Mouse (Mus musculus) forebrain, embryonic 16.5 days (tissue): ENCODE data around the gene Ddit4. TPM values are rescaled to one million over a fixed set of nuclear protein-coding genes. Genes with fewer than 3 reads are reported as not detected.

Source experiments
- ATAC-seq: fragments of 200-750 bp; cut with Nextera tagmentation; 2 replicates; pipeline ENCODE4 v1.8.0; 2017; ENCODE audit warnings: mild to moderate bottlenecking, moderate library complexity
- H3K27ac ChIP-seq: fragments of 300-500 bp; sonication (generic); 2 replicates; pipeline ENCODE4 v1.5.1; 2014; ENCODE audit warnings: low read length, control low read depth
- H3K27me3 ChIP-seq: fragments of 300-500 bp; sonication (generic); replicated peaks from 2 replicates; pipeline ENCODE4 v1.6.1; 2014; ENCODE audit warnings: low read length; ENCODE audit not compliant: control insufficient read depth, insufficient read depth
- H3K36me3 ChIP-seq: fragments of 300-500 bp; sonication (generic); 2 replicates; pipeline ENCODE4 v1.6.1; 2014; ENCODE audit not compliant: control insufficient read depth, insufficient read depth
- H3K4me1 ChIP-seq: fragments of 300-500 bp; sonication (generic); replicated peaks from 2 replicates; pipeline ENCODE4 v1.6.1; 2014; ENCODE audit warnings: low read length; ENCODE audit not compliant: control insufficient read depth, insufficient read depth
- H3K4me2 ChIP-seq: fragments of 300-500 bp; sonication (generic); 2 replicates; pipeline ENCODE4 v1.6.1; 2014; ENCODE audit warnings: mild to moderate bottlenecking, low read length, control low read depth
- H3K4me3 ChIP-seq: fragments of 300-500 bp; sonication (generic); replicated peaks from 2 replicates; pipeline ENCODE4 v1.5.1; 2014; ENCODE audit warnings: mild to moderate bottlenecking, low read length, control low read depth
- H3K9ac ChIP-seq: fragments of 300-500 bp; sonication (generic); replicated peaks from 2 replicates; pipeline ENCODE4 v1.6.1; 2014; ENCODE audit warnings: low read depth, low read length, control low read depth
- H3K9me3 ChIP-seq: fragments of 300-500 bp; sonication (generic); 2 replicates; pipeline ENCODE4 v1.6.1; 2016; ENCODE audit warnings: low read length; ENCODE audit not compliant: control insufficient read depth
- WGBS: fragments of 180-500 bp; shearing (Covaris S2); extraction: QIAGEN DNeasy Blood & Tissue Kit; methylation state at CpG from one replicate; pipeline ENCODE4 v1.1.7; 2014; 5-methylcytosine and 5-hydroxymethylcytosine counted together
- polyA plus RNA-seq: library from polyadenylated mRNA; unstranded; fragments of >200 nt; fragmentation: Nextera tagmentation; extraction: Ambion mirVana; gene quantifications from 2 replicates; pipeline ENCODE4 v1.2.1, GENCODE M21; 2015

Gene Ddit4
- polyA plus RNA-seq, 1 experiment from 2014 or later, result 75.5 TPM

- peaks cover 36% of the 10 kb centered on the region for H3K4me1 ChIP-seq
- H3K4me3 ChIP-seq, result peak overlapping the region; percentile 18; the same call in 1 of the 2 replicates
- H3K4me2 ChIP-seq, result peak overlapping the region; percentile 47
- H3K9me3 ChIP-seq, result no peaks in the 10 kb centered on the region
- ATAC-seq, result no peak
- H3K27ac ChIP-seq, result peak overlapping the region; percentile 10; the same call in 1 of the 2 replicates
- no peaks in the 10 kb centered on the region for H3K27me3 ChIP-seq
- H3K9ac ChIP-seq, result peak overlapping the region; percentile 34
- WGBS, result 4% methylated on average over 4 of the region's 4 CpGs
- H3K36me3 ChIP-seq, result no peaks in the 10 kb centered on the region
These were observed 35.5 kb downstream of the Ddit4 start for GRCm38 (mm10) chr10:59916159-59916558.

- H3K4me2 ChIP-seq, result no peak overlapping the region
- no peak overlapping the region for H3K27ac ChIP-seq
- no peaks in the 10 kb centered on the region for H3K27me3 ChIP-seq
- ATAC-seq, result no peak
- H3K4me1 ChIP-seq, result peaks cover 30% of the 10 kb centered on the region
- no peak overlapping the region for H3K9ac ChIP-seq
- WGBS, result 92% methylated on average over 8 of the region's 8 CpGs
- no peaks in the 10 kb centered on the region for H3K36me3 ChIP-seq
- H3K4me3 ChIP-seq, result no peak overlapping the region
- H3K9me3 ChIP-seq, result no peaks in the 10 kb centered on the region
These were observed 36.3 kb downstream of the Ddit4 start for GRCm38 (mm10) chr10:59915196-59915962.

- ATAC-seq, result no peak
- H3K27me3 ChIP-seq, result no peaks in the 10 kb centered on the region
- H3K4me2 ChIP-seq, result peak overlapping the region; percentile 31
- no peaks in the 10 kb centered on the region for H3K9me3 ChIP-seq
- no peak overlapping the region for H3K27ac ChIP-seq
- no peaks in the 10 kb centered on the region for H3K36me3 ChIP-seq
- 6% methylated on average over 25 of the region's 25 CpGs for WGBS
- H3K4me1 ChIP-seq, result peaks cover 39% of the 10 kb centered on the region
- no peak overlapping the region for H3K4me3 ChIP-seq
- peak overlapping the region; percentile 56 for H3K9ac ChIP-seq
These were observed 40.0 kb downstream of the Ddit4 start for GRCm38 (mm10) chr10:59911561-59912198.

- H3K27me3 ChIP-seq, result no peaks in the 10 kb centered on the region
- H3K9me3 ChIP-seq, result no peaks in the 10 kb centered on the region
- no peak overlapping the region for H3K4me3 ChIP-seq
- H3K4me2 ChIP-seq, result no peak overlapping the region
- H3K36me3 ChIP-seq, result no peaks in the 10 kb centered on the region
- no peak overlapping the region for H3K9ac ChIP-seq
- ATAC-seq, result no peak
- whole genome bisulfite sequencing, result 43% methylated on average over 6 of the region's 6 CpGs
- peaks cover 33% of the 10 kb centered on the region for H3K4me1 ChIP-seq
- no peak overlapping the region for H3K27ac ChIP-seq
These were observed 40.5 kb downstream of the Ddit4 start for GRCm38 (mm10) chr10:59911091-59911490.

GRCm38 (mm10) chr10:59909357-59909847 lies 42.2 kb downstream of the Ddit4 start:
- no peaks in the 10 kb centered on the region for H3K27me3 ChIP-seq
- no peaks in the 10 kb centered on the region for H3K9me3 ChIP-seq
- ATAC-seq, result peak; percentile 32; the same call in 1 of the 2 replicates
- 7% methylated on average over 14 of the region's 14 CpGs for WGBS
- H3K4me2 ChIP-seq, result peak overlapping the region; percentile 25; the same call in 1 of the 2 replicates
- H3K27ac ChIP-seq, result no peak overlapping the region; the same call in 1 of the 2 replicates
- no peak overlapping the region for H3K4me3 ChIP-seq
- no peak overlapping the region for H3K9ac ChIP-seq
- H3K36me3 ChIP-seq, result no peaks in the 10 kb centered on the region
- peaks cover 30% of the 10 kb centered on the region for H3K4me1 ChIP-seq

- H3K9me3 ChIP-seq, result no peaks in the 10 kb centered on the region
- 54% methylated on average over 7 of the region's 7 CpGs for WGBS
- no peak for ATAC-seq
- H3K4me2 ChIP-seq, result no peak overlapping the region
- H3K27ac ChIP-seq, result no peak overlapping the region
- peaks cover 30% of the 10 kb centered on the region for H3K4me1 ChIP-seq
- H3K4me3 ChIP-seq, result no peak overlapping the region
- H3K36me3 ChIP-seq, result no peaks in the 10 kb centered on the region
- H3K9ac ChIP-seq, result no peak overlapping the region
- H3K27me3 ChIP-seq, result no peaks in the 10 kb centered on the region
These were observed 42.8 kb downstream of the Ddit4 start for GRCm38 (mm10) chr10:59908776-59909315.

GRCm38 (mm10) chr10:59907695-59908299 lies 43.8 kb downstream of the Ddit4 start:
- H3K9ac ChIP-seq, result peak overlapping the region; percentile 35
- peak; percentile 19 for ATAC-seq
- peaks cover 29% of the 10 kb centered on the region for H3K4me1 ChIP-seq
- no peak overlapping the region for H3K4me3 ChIP-seq
- no peaks in the 10 kb centered on the region for H3K9me3 ChIP-seq
- H3K4me2 ChIP-seq, result no peak overlapping the region
- H3K36me3 ChIP-seq, result no peaks in the 10 kb centered on the region
- H3K27ac ChIP-seq, result no peak overlapping the region
- WGBS, result 23% methylated on average over 7 of the region's 7 CpGs
- no peaks in the 10 kb centered on the region for H3K27me3 ChIP-seq

GRCm38 (mm10) chr10:59907080-59907609 lies 44.5 kb downstream of the Ddit4 start:
- no peak overlapping the region for H3K4me2 ChIP-seq

GRCm38 (mm10) chr10:59903170-59903569 lies 48.5 kb downstream of the Ddit4 start:
- no peak overlapping the region for H3K27ac ChIP-seq
- WGBS, result 69% methylated on average over 7 of the region's 7 CpGs
- no peak for ATAC-seq
- H3K4me1 ChIP-seq, result peaks cover 47% of the 10 kb centered on the region
- no peak overlapping the region for H3K4me3 ChIP-seq
- H3K9me3 ChIP-seq, result no peaks in the 10 kb centered on the region
- H3K9ac ChIP-seq, result no peak overlapping the region
- no peaks in the 10 kb centered on the region for H3K27me3 ChIP-seq
- no peak overlapping the region for H3K4me2 ChIP-seq
- no peaks in the 10 kb centered on the region for H3K36me3 ChIP-seq

More at GRCm38 (mm10) chr10:59907080-59907609, 44.5 kb downstream of the Ddit4 start:
- 72% methylated on average over 3 of the region's 3 CpGs for WGBS
- Histone ChIP-seq H3K9me3 (no peaks in the 10 kb centered on the region), H3K27ac (no peak overlapping the region), H3K4me1 (peaks cover 25% of the 10 kb centered on the region), H3K36me3 (no peaks in the 10 kb centered on the region), H3K27me3 (no peaks in the 10 kb centered on the region), H3K4me3 (no peak overlapping the region), H3K9ac (no peak overlapping the region)
- no peak for ATAC-seq
